Mouse (Mus musculus) left cerebral cortex, adult 11 months (tissue): ENCODE measurements around the gene Ntf3.

Experiments used
- DNase-seq: peaks from one replicate; pipeline ENCODE4 v3.0.0; 2022; ENCODE audit warnings: low spot score

The Ntf3 gene

GRCm38 (mm10) chr6:126166548-126167207 lies at the start of gene Ntf3:
Gene Ntf3, minus strand, starts transcription at chr6:126166910.
- DNase-seq, result no peak

DNA sequence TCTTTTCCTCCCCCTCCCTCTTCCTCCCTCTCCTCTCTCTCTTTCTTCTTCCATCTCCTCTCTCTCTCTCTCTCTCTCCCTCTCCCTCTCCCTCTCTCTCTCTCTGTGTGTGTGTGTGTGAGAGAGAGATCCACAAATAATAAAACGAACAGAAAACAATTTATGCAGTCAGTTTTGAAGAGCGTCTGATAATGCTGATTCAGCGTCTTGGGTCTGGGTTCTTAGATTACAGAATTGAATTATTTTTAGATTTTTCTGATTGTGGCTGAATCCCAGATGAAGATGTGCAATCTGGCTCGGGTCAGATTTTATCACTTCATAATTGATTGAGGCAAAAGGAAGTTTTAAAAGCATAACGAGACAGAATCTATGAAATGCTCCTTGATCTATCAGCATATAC lies 46.6 kb upstream of the Ntf3 start:
- DNase-seq, result no peak

DNA sequence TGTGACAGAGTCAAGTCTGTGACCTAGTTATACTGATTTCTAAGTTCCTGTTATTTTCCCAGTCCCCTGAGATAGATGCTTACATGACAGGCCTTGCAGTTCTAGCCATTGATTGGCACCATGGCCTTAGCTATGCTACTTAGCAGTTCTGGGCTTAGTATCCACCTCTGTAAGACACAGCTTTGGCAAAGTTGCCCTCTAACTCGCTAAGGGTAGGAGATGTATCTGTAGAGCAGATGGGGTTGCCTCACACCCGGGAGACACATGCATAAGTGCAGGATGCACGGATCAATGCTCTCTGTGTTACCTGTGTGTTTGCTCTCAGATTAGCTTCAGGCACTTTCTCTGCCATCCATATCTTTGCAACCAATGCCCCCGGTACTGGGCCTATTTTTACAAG lies 36.7 kb upstream of the Ntf3 start:
- no peak for DNase-seq

DNA sequence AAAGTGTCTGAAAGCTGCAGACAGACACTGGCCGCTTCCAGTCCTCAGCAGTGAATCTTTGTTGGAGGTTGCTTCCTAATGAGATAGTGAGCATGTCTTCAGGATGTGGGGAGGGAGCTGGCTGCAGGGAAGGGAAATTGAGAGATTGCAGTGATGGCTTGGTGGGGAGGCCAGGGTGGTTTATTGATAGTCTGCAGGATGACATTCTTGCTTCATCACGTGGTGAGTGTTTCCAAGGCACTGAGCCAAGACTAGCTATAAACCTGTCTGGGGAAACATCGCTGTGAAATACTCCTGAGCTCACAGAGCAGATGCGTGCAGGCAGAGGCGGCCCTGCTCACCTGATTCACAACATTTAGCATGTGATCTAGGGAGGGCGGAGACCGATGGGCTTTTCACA lies 36.2 kb upstream of the Ntf3 start:
- no peak for DNase-seq

DNA sequence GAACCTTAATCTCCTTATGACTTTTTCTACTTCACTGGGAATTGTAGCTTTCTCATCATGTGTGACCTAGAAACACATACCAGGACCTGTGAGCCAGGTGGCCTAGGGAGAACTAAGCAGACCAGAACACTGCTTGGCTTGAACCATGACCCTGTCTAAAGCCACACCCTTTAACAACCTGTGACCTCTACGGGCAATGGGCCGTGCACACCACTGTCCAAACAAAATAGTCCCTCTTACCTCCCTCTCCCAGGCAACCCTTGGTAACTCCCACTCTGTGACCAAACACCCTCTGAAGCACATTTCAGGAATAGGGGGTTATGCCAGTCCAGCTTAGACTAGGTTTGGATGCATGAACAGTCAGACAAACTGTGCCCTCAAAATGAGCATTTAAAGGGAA lies 35.0 kb upstream of the Ntf3 start:
- DNase-seq, result no peak

DNA sequence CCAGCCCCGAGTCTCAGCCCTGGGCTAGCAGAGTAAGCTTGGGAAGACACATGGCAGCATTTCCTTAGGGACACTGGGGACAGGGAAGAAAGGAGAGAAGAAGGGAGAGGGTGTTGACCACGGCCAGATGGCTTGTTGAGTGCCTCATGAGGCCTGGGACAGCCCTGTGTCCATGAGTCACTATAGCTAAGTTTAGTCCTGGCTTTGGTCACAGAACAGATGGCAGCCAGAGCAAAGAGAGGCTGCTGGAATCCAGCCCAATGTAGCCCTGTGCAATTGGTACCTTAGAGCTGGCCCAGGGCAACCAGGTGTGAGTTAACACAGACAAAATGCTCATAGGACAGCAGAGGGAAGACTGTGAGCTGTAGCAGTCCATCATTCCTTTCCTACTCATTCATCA lies 33.2 kb upstream of the Ntf3 start:
- no peak for DNase-seq

- DNase-seq, result no peak
These were observed 28.1 kb upstream of the Ntf3 start for GRCm38 (mm10) chr6:126194760-126195159.

- no peak for DNase-seq
These were observed 23.6 kb upstream of the Ntf3 start for GRCm38 (mm10) chr6:126190218-126190871.

GRCm38 (mm10) chr6:126187400-126187799 lies 20.7 kb upstream of the Ntf3 start:
- no peak for DNase-seq

DNA sequence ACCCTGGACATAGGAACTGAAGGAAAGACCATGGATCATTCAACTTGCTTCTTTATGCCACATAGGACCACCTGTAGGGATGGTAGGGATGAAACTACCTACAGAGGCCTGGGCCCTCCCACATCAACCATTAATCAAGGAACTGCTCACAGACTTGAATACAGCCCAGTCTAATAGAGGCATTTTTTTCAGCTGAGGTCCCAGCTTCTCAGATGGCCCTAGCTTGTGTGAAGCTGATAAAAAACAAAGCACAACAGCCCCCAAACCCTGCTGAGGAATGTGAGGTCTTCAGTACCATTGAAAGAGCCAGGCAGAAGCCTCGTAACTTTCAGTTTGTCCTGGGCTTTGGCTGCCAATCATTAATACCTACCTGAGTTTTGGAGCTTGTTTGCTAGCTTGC lies 19.4 kb upstream of the Ntf3 start:
- no peak for DNase-seq

DNA sequence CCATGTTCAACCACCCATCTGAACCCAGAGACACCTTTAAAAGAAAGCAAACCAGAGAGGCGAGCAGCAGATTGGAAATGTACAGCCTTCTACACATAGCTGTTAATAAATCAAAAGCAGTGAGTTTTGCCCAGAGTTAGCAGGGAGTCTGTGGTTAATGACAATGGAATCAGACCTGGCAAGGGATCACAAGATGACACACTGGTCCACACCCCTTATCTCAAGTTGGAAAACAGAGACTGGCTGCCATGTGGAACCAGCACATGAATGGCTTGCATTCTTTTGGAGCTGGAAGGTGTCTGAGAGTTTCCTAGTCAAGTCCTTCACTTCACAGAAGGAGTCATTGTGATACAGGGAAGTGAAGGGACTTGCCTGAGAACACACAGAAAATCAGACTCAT lies 5.4 kb upstream of the Ntf3 start:
- no peak for DNase-seq

DNA sequence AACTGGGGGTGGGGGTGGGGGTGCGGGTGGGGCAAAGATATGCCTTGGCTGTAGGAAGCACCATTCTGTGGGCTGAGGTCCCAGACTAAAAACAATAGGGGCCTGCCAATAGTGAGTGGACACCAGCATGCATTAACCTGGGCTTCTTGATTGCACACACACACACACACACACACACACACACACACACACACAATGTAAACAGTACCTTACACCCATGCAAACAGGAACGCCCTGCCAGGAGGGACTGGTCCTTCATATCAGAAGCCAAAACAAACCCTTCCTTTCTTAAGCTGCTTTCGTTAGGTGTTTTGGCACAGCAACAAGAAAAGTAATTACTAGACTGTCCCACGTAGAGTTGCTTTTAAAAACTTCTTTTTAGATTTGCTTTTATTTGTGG lies 4.1 kb upstream of the Ntf3 start:
- no peak for DNase-seq

DNA sequence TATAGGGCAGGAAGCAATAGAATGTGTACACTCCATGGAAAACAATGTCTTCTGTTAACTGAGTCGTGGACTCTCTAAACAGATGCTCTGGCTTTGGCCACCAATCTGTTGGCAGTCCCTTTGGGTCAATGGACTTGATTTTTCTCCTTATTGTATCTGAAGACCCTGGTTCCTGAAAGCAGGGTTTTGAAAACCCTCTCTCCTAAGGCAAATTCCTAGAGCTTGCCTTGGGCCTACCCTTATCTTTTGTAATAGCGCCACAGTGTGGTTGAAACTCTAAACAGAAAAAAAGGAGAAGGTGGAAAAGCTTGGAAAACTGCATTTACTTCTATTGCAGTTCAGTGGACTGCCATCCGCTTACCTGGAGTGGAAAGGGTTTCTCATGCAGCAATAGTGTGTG lies 1.0 kb upstream of the Ntf3 start:
- no peak for DNase-seq

- no peak for DNase-seq
These were observed 489 bp upstream of the Ntf3 start for GRCm38 (mm10) chr6:126167208-126167590.

DNA sequence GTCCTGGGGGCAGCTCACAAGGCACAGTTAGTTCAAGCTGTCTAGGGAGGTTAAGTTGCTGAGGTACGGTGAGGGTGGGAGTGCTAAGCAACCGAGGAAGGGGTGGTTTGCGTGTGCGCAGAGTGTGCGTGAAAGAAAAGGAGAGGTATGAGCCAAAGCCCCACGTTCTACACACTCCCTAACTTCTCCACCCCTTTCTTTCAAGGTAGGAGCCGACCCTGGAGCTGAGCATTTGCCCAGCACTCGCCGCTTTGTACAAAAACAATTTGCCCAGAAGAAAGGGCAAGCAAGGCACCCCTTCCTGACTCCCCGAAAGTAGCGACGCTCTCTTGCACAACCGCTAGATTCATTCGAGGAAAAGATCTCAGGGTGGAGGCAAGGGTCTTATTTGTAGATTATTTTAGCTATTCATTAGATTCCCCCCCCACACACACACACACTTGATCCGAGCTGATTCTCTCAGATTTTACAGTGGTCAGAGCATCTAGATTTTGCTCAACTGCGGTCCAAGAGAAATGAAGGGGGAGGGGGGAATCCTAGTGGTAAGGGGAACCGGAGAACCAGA lies 1.0 kb downstream of the Ntf3 start:
- no peak for DNase-seq

GRCm38 (mm10) chr6:126164781-126165180 lies 1.9 kb downstream of the Ntf3 start:
- no peak for DNase-seq

DNA sequence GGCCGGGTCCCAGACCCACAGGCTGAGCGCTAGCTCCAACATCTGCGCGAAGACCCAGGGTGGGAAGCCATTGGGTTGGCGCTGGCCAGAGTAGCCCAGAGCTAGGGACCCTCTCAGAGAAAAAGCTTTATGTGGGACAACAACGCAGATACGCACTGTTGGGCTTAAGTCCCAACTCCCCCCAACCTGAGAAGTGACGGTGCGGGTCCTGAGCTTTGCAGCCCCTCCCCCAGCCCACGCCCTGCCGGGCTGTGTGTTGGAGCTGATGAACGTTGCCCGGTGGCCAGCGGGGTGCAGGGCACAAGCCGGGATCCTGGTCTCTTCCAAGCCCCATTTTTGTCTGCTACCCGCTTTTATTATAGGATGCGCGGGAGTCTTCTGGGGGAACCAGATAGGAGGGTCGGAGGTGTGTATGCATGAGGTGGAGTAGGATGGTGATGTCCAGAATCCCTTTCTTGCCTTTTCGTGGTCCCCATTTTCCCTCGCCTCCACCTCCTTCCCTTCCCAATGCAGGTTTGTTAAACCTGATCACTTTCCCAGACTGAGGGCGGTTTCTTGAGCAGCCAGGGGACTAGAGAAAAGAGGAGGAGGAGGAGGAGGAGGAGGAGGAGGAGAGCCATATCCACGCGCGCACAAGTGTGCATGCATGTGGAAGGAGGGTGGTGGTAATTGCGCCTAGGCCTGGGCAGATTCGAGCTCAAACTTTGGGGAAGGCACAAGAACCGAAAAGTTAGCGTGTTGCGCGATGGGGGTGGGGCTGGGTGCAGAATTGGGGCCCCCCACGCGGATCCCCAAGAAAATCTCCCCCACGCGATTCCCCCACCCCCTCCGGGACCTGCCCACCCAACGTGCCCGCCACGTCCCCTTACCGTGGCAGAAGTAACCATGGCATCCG lies 2.6 kb downstream of the Ntf3 start:
- DNase-seq, result no peak

GRCm38 (mm10) chr6:126163181-126163621 lies 3.5 kb downstream of the Ntf3 start:
- DNase-seq, result no peak

GRCm38 (mm10) chr6:126162351-126162758 lies 4.4 kb downstream of the Ntf3 start:
- DNase-seq, result no peak

DNA sequence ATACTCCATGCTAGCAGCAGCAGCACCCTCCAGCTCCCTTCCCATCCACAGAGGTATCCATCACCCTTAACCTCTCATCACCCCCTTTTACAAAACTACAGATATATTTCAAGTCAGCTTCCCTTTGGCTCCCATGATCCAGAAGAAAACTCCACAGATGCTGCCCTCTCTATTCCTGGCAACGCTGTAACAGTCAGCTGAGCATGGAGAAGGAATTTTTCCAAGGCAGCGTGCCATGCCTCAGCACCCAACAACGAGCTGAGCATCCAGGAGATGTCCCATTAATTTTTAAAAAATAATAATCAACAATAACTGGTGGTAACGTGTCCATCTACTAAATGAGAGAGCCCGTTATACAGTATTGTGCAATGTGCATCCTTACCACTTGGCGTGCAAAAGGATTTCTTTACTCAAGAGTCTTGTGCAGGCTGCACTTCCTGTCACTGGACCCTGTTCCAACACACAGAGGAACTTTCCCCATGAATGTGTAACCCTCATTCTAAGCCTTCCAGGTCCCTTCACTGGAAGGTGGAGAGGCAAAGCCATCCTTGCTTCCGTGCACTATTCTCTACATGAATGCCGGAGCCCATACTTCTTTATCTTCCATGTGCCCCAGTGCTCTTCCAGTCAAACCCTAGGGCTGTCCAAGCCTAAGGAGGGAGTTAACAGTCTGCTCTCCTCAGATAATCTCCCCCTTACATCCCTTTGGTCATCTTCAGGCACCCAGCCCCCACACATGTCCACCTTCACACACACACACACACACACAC lies 5.0 kb downstream of the Ntf3 start:
- no peak for DNase-seq

- DNase-seq, result no peak
These were observed 6.7 kb downstream of the Ntf3 start for GRCm38 (mm10) chr6:126160067-126160411.
